In the genomic region with DNA sequence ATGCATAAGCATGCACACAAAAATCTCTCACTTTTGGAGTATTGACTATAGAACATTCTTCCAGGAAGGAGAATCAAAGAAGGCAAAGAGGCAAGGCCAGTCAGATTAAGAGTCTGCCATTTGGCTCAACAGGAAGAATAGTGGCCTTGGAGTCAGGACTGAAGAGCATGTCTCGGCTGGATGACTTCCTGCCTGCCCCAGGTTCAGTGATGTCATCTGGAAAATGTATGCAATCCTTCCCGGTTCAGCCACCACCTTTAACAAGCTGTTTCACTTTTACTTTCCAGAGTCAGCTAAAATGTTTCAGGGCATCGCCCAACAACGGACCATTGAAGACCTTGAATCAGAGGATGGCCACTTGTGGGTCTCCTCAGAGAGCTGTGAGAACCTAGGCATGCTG, we compare ENCODE assay signal across 17 mouse cellular contexts.
"Had no signal": no experiment of that assay in that cellular context is flagged by ENCODE, and none has a peak within 500 bp of the region (broad histone marks: within the 10 kb centered on the region; RNA-seq: fewer than 3 reads in every experiment).

No protein-coding gene starts in this region.

- H3K27ac ChIP-seq: left cerebral cortex, adult 2 months; liver, embryonic 14.5 days; midbrain, embryonic 10.5 days; neural tube, embryonic 15.5 days; stomach, postnatal 0 days had no signal

- H3K4me3 ChIP-seq: left cerebral cortex, adult 2 months; midbrain, embryonic 10.5 days; myocyte; neural tube, embryonic 15.5 days had no signal

- H3K4me1 ChIP-seq: midbrain, embryonic 10.5 days; neural tube, embryonic 15.5 days had no signal

- H3K9ac ChIP-seq: liver, embryonic 14.5 days; neural tube, embryonic 15.5 days had no signal

- H3K9me3 ChIP-seq: midbrain, embryonic 10.5 days; neural tube, embryonic 15.5 days had no signal

- DNase-seq: kidney, adult 11 months; kidney, adult 9 months; liver; lung, adult 18-20 months; lung, postnatal 36 days; midbrain, embryonic 14.5 days; right cerebral cortex, adult 18-20 months; thymus, adult 2 months; thymus, postnatal 25 days had no signal

- H3K36me3 ChIP-seq: midbrain, embryonic 10.5 days; neural tube, embryonic 15.5 days had no signal

- ATAC-seq: inflammation-experienced regulatory T-cells, adult 6 months; lung, postnatal 0 days had no signal

- H3K27me3 ChIP-seq: neural tube, embryonic 15.5 days had no signal

- H3K4me2 ChIP-seq: neural tube, embryonic 15.5 days had no signal
